Mouse (Mus musculus) testis, adult 2 months (tissue): ENCODE data around the gene Fn1.

Experiments
- CTCF ChIP-seq: fragments of 200-500 bp; IDR thresholded peaks from 2 replicates; pipeline ENCODE4 v1.5.1; 2012; ENCODE audit warnings: low read depth, mild to moderate bottlenecking, inconsistent platforms, low read length, moderate library complexity; ENCODE audit not compliant: control insufficient read depth, insufficient read depth, insufficient replicate concordance
- POLR2A ChIP-seq: fragments of 200-500 bp; IDR thresholded peaks from 2 replicates; pipeline ENCODE4 v1.6.1; 2012; ENCODE audit warnings: low read depth, mild to moderate bottlenecking, inconsistent platforms, low read length, moderate library complexity; ENCODE audit not compliant: control insufficient read depth

DNA sequence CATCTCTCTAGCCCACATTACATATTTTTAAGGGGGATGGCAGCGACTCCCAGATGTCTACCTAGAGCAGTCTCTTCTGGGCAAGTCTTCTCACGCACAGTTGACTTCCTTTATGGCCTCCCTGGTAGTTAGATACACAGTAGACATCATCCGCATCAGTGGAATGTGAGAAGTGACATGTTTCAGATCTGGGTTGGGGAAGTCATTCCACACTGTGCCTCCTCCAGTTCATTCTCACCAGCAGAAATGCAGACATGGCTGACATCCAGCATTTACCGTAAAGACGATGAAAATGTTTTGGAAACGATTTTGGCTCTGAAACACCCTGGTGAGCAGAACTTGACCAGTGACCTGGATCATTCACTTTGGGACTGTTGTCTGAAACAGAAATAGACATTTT, 10.2 kb upstream of the Fn1 start:
- TF ChIP-seq CTCF (no peak), POLR2A (no peak)
